8 mouse cellular contexts compared by ENCODE assay signal in the genomic region with DNA sequence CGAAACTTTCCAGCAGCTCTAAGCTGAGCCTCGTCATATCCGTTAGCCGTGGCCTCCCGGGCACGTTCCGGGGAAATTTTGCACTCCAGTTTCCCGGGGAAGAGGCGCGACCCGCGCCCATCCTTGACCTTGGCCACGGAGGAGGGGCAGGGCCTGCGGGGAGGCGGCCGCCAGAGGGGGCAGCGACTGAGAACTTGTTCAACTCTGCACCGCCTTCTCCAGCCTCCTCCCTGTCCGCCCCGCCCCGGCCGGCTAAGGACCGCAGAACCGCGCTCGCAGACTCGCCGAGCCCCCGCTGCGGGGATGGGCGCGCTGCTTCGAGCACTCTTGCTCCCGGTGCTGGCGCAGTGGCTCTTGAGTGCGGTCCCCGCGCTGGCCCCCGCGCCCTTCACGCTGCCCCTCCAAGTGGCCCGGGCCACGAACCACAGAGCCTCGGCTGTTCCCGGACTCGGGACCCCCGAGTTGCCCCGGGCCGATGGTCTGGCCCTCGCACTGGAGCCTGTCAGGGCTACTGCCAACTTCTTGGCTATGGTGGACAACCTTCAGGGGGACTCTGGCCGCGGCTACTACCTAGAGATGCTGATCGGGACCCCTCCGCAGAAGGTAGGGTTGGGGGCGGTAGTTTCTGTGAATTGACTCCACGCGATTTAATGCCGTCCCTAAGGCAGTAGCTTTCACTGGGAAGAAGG. TPM values are rescaled to one million over a fixed set of nuclear protein-coding genes. Genes with fewer than 3 reads are reported as not detected.
DNase-seq lines count a peak whose midpoint lies in the region; ATAC-seq and TF ChIP-seq lines count a peak whose summit lies in the region.

A gene (plus strand): TSS at position 244 of the 689 bp plus-strand sequence.

- H3K9me3 ChIP-seq in hindbrain, embryonic 12.5 days (replicated peaks): no peaks in the 10 kb centered on the region

- H3K4me3 ChIP-seq in hindbrain, embryonic 12.5 days: peak within 1 kb of the TSS; percentile 56
- H3K4me3 ChIP-seq in left cerebral cortex, adult 2 months: peak within 1 kb of the TSS; percentile 56

- ATAC-seq in hindbrain, embryonic 12.5 days (ENCODE audit: low FRiP score): peak; percentile 75

- TF ChIP-seq CTCF in left cerebral cortex, adult 2 months (IDR thresholded peaks at IDR 0.05): peak; percentile 56

- WGBS in hindbrain, embryonic 12.5 days: 1% methylated on average over 56 of the region's 58 CpGs

- no peaks in the 10 kb centered on the region for H3K36me3 ChIP-seq in hindbrain, embryonic 12.5 days

- peak within 1 kb of the TSS; percentile 99 for H3K4me2 ChIP-seq in hindbrain, embryonic 12.5 days (replicated peaks)

- H3K27me3 ChIP-seq in hindbrain, embryonic 12.5 days: peaks cover 52% of the 10 kb centered on the region

- H3K4me1 ChIP-seq in hindbrain, embryonic 12.5 days: peaks cover 19% of the 10 kb centered on the region

- intact Hi-C loops in left cerebral cortex, adult 2 months (cut with DNase I): loop anchor here (2.0 to 5.0 kb wide), 2 partner anchors 74 to 86 kb away; no protein-coding TSS in a partner anchor

- no peak within 1 kb of the TSS for H3K27ac ChIP-seq in hindbrain, embryonic 12.5 days
- peak within 1 kb of the TSS; percentile 47 for H3K27ac ChIP-seq in left cerebral cortex, adult 2 months

- peak; percentile 69 for DNase-seq in R1 (ENCODE audit: low read depth, low spot score)
- DNase-seq in cerebellum, postnatal 25 days: peak; percentile 46 to 60
- peak; percentile 63 for DNase-seq in gastrocnemius, adult 18-20 months (ENCODE audit: low spot score)
- DNase-seq in left cerebral cortex, adult 2 months (ENCODE audit: extremely low spot score in 1 of 2, low spot score in 2 of 2): peak; percentile 42
- DNase-seq in lung, postnatal 36 days: peak; percentile 82
- peak; percentile 35 to 39 for DNase-seq in right cerebral cortex, adult 2 months (ENCODE audit: low spot score in 2 of 2)
- peak; percentile 78 to 82 for DNase-seq in urinary bladder, postnatal 4 days (ENCODE audit: low spot score in 2 of 2)

- H3K9ac ChIP-seq in hindbrain, embryonic 12.5 days: peak within 1 kb of the TSS; percentile 54

RNA-seq across cellular contexts. Expression of the gene that starts here (rescaled TPM):
- 1 to 10 TPM; 1.5 to 3.1 TPM for total RNA-seq in gastrocnemius, adult 18-20 months (2021)
- polyA plus RNA-seq in hindbrain, embryonic 12.5 days (2016; fragmentation: Nextera tagmentation; extraction: Ambion mirVana): 3.5 and 4.3 TPM in 2 replicates
- 1 to 10 TPM; 5.7 to 6.6 TPM for total RNA-seq in left cerebral cortex, adult 2 months (2021)
